Mouse (Mus musculus) intestine, embryonic 16.5 days (tissue): ENCODE data around the gene Tk1. TPM values are rescaled to one million over a fixed set of nuclear protein-coding genes. Genes with fewer than 3 reads are reported as not detected.
"Not testable (repeated sequence)": the region's sequence is repeated elsewhere in the genome, so short reads cannot be mapped to it uniquely, and the experiment has no call there.

Experiments used
- ATAC-seq: fragments of 200-750 bp; cut with Nextera tagmentation; 2 replicates; pipeline ENCODE4 v1.8.0; 2017; ENCODE audit warnings: moderate TSS enrichment, moderate library complexity
- H3K27ac ChIP-seq: fragments of 300-500 bp; sonication (generic); 2 replicates; pipeline ENCODE4 v1.5.1; 2014; ENCODE audit warnings: mild to moderate bottlenecking, low read length
- H3K27me3 ChIP-seq: fragments of 300-500 bp; sonication (generic); replicated peaks from 2 replicates; pipeline ENCODE4 v1.6.1; 2014; ENCODE audit warnings: low read length, control low read depth, mixed read lengths; ENCODE audit not compliant: control insufficient read depth, insufficient read depth
- H3K36me3 ChIP-seq: fragments of 300-500 bp; sonication (generic); 2 replicates; pipeline ENCODE4 v1.6.1; 2014; ENCODE audit warnings: low read length, control low read depth; ENCODE audit not compliant: control insufficient read depth, insufficient read depth
- H3K4me1 ChIP-seq: fragments of 300-500 bp; sonication (generic); 2 replicates; pipeline ENCODE4 v1.6.1; 2014; ENCODE audit warnings: low read length, control low read depth, mixed read lengths; ENCODE audit not compliant: control insufficient read depth, insufficient read depth
- H3K4me2 ChIP-seq: fragments of 300-500 bp; sonication (generic); 2 replicates; pipeline ENCODE4 v1.6.1; 2014; ENCODE audit warnings: low read depth, low read length, control low read depth
- H3K4me3 ChIP-seq: fragments of 300-500 bp; sonication (generic); 2 replicates; pipeline ENCODE4 v1.5.1; 2014; ENCODE audit warnings: mild to moderate bottlenecking, low read length
- H3K9ac ChIP-seq: fragments of 300-500 bp; sonication (generic); 2 replicates; pipeline ENCODE4 v1.6.1; 2014; ENCODE audit warnings: low read depth, low read length
- H3K9me3 ChIP-seq: fragments of 300-500 bp; sonication (generic); 2 replicates; pipeline ENCODE4 v1.6.1; 2016; ENCODE audit warnings: low read length, control low read depth; ENCODE audit not compliant: control insufficient read depth
- WGBS: fragments of 180-500 bp; shearing (Covaris S2); extraction: QIAGEN DNeasy Blood & Tissue Kit; methylation state at CpG from one replicate; pipeline ENCODE4 v1.1.7; 2014; 5-methylcytosine and 5-hydroxymethylcytosine counted together
- polyA plus RNA-seq: library from polyadenylated mRNA; unstranded; fragments of >200 nt; fragmentation: Nextera tagmentation; extraction: Ambion mirVana; gene quantifications from 2 replicates; pipeline ENCODE4 v1.2.1, GENCODE M21; 2015

The Tk1 gene
- polyA plus RNA-seq, 1 experiment from 2014 or later = 147 TPM

DNA sequence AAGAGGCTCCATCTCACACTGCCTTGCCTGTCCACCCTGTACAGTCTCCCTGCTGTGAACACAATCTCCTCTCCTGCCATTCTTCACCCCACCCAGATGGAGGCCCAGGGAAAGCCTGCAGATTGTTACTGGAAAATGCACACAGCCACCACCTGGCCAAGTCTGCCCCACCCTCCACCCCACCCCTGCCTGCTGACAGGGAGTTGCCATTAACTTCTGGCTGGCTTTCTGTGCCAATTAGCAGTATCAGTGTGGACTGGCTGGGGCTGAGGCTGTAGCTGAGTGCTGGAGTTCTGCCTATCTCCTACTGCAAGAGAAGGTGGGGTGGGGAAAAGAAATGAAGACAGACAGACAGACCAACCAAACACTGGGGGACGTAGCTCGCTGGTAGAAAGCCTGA is 12.7 kb upstream of the Tk1 start:
- H3K9me3 ChIP-seq = no peaks in the 10 kb centered on the region
- peak; percentile 91 for ATAC-seq
- no peaks in the 10 kb centered on the region for H3K36me3 ChIP-seq
- no peak overlapping the region for H3K4me3 ChIP-seq
- no peak overlapping the region for H3K4me2 ChIP-seq
- H3K9ac ChIP-seq = no peak overlapping the region
- H3K27ac ChIP-seq = peak overlapping the region; percentile 80
- no peaks in the 10 kb centered on the region for H3K27me3 ChIP-seq
- WGBS = 43% methylated on average over 2 of the region's 2 CpGs
- peaks cover 22% of the 10 kb centered on the region for H3K4me1 ChIP-seq

DNA sequence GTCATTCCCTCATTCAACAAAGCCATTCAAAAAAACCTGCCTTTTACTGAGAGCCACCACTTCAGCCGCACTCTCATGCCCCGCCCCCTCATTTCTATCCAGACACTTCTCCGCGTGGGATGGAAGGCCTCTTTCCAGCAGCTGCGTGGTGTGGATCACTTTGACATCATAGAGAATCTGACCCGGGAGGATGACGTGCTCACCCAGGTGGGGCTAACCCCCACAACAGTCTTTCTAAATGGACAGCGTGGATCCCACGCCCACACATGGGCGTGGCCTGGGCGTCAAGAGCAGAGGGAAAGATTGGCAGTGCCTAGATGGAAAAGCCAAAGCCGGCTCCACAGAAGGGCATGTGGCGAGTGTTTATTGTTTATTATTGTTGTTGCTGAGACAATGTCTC is 10.4 kb upstream of the Tk1 start:
- H3K36me3 ChIP-seq = no peaks in the 10 kb centered on the region
- no peaks in the 10 kb centered on the region for H3K9me3 ChIP-seq
- peak overlapping the region; percentile 23 for H3K4me2 ChIP-seq
- H3K9ac ChIP-seq = no peak overlapping the region
- WGBS = 26% methylated on average over 13 of the region's 13 CpGs
- H3K27me3 ChIP-seq = no peaks in the 10 kb centered on the region
- H3K4me1 ChIP-seq = peaks cover 30% of the 10 kb centered on the region
- H3K27ac ChIP-seq = no peak overlapping the region
- no peak overlapping the region for H3K4me3 ChIP-seq
- no peak for ATAC-seq

- H3K9me3 ChIP-seq = no peaks in the 10 kb centered on the region
- 66% methylated on average over 8 of the region's 8 CpGs for WGBS
- H3K4me2 ChIP-seq = no peak overlapping the region
- H3K36me3 ChIP-seq = no peaks in the 10 kb centered on the region
- H3K9ac ChIP-seq = no peak overlapping the region
- peak; percentile 45 for ATAC-seq
- H3K27me3 ChIP-seq = no peaks in the 10 kb centered on the region
- no peak overlapping the region for H3K4me3 ChIP-seq
- H3K27ac ChIP-seq = peak overlapping the region; percentile 84
- peaks cover 48% of the 10 kb centered on the region for H3K4me1 ChIP-seq
Measured at GRCm38 (mm10) chr11:117834086-117834485, 8.2 kb upstream of the Tk1 start.

GRCm38 (mm10) chr11:117833509-117833908 is 7.6 kb upstream of the Tk1 start:
- not testable (repeated sequence) for H3K9me3 ChIP-seq, H3K4me3 ChIP-seq, H3K4me2 ChIP-seq, H3K27me3 ChIP-seq, H3K9ac ChIP-seq, ATAC-seq, H3K36me3 ChIP-seq
- H3K4me1 ChIP-seq = peaks cover 54% of the 10 kb centered on the region
- H3K27ac ChIP-seq = peak overlapping the region; percentile 84
- WGBS = 92% methylated on average over 4 of the region's 6 CpGs

GRCm38 (mm10) chr11:117832086-117832969 is 6.4 kb upstream of the Tk1 start:
- H3K27ac ChIP-seq = peak overlapping the region; percentile 62
- H3K36me3 ChIP-seq = no peaks in the 10 kb centered on the region
- peak overlapping the region; percentile 59 for H3K4me2 ChIP-seq
- no peaks in the 10 kb centered on the region for H3K27me3 ChIP-seq
- peaks cover 60% of the 10 kb centered on the region for H3K4me1 ChIP-seq
- H3K9ac ChIP-seq = peak overlapping the region; percentile 51
- H3K4me3 ChIP-seq = peak overlapping the region; percentile 36
- WGBS = 24% methylated on average over 28 of the region's 28 CpGs
- no peak for ATAC-seq
- H3K9me3 ChIP-seq = no peaks in the 10 kb centered on the region

DNA sequence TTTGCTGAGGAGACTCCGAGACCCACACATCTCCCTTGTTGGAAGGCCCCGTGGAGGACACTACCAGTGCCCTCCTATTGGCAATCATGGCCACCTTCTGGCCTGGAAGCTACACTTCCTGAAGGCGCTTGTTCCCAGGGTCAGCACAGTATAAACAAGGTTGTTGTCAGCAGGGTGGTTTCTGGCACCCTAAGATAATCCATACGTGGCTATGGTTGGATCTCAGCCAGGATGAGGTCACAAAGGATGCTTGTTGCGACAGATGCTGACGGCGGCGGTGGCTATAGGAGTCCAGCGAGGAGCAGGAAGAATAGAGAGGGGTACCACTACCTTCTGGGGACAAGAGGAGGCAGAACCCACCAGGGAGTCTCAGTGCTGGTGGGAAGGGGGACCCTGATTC is 4.5 kb upstream of the Tk1 start:
- peaks cover 60% of the 10 kb centered on the region for H3K4me1 ChIP-seq
- no peak overlapping the region for H3K4me2 ChIP-seq
- no peak for ATAC-seq
- no peaks in the 10 kb centered on the region for H3K36me3 ChIP-seq
- H3K27ac ChIP-seq = peak overlapping the region; percentile 98
- no peaks in the 10 kb centered on the region for H3K9me3 ChIP-seq
- no peak overlapping the region for H3K4me3 ChIP-seq
- 0 out of 2 replicates have a peak overlapping the region, but pooled peaks have one; percentile 84 for H3K9ac ChIP-seq
- 56% methylated on average over 9 of the region's 9 CpGs for WGBS
- H3K27me3 ChIP-seq = no peaks in the 10 kb centered on the region

DNA sequence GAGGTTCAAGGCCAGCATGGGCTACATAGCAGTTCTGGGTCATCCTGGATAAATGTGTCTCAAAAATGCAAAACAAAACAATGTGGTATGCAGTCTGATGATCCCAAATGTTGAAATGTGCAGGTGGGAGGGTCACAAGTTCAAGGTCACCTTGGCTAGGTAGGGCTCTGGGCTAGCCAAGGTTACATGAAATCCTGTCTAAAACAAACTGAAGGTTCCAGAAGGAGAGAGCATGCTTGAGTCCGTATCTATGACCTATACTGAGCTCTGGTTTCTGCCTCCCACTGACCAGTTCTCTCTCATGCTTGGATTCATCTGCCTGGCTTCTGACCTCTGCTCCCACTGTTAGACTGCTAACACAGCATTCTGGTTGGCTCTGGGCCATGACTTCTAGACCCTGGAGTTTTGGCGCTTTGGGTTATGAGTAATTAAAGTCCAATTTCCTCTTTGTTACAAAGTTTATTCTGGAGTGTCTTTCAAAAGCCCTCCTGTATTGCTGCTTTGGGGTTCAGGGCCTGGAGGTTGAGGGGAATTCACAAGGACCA is 3.9 kb upstream of the Tk1 start:
- H3K36me3 ChIP-seq = no peaks in the 10 kb centered on the region
- H3K4me2 ChIP-seq = peak overlapping the region; percentile 17; the same call in 1 of the 2 replicates
- peak overlapping the region; percentile 98 for H3K27ac ChIP-seq
- H3K27me3 ChIP-seq = no peaks in the 10 kb centered on the region
- H3K9me3 ChIP-seq = no peaks in the 10 kb centered on the region
- peaks cover 54% of the 10 kb centered on the region for H3K4me1 ChIP-seq
- 53% methylated on average over 2 of the region's 2 CpGs for WGBS
- no peak overlapping the region for H3K4me3 ChIP-seq
- H3K9ac ChIP-seq = peak overlapping the region; percentile 84
- no peak for ATAC-seq

DNA sequence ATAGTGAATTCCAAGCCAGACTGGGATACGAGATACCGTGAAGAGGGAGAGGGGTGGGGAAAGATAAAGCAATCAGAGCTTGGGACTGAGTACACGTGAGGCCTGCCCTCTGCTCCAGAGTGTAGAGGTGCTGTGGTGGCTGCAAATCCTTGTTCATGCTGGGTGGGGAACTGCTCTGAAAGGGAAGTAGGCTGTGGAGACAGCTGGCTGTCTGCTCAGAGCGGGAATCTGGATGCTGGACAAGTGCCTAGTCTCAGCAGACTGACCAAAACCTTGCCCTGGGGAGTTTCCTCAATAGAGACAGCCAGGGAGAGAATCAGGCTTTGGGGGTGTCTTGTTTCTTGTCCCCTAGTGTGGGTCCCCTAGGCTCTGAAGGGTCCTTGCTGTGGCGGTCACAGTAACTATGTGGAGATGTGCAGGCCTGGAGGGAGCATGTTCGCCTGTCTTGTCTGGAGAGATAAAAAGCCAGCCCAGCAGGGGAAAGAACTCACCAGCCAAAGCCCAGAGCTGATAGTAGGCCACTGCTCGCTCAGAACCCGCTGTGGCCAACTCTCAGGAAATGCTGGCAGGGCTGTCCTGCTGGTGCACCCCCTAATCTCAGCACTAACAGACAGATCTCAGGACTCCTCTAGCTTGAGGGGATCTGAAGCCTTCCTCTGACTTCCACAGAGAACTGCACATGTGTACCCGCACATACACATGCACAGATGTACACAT is 3.2 kb upstream of the Tk1 start:
- ATAC-seq = peak; percentile 59
- Histone ChIP-seq H3K4me3 (no peak overlapping the region), H3K4me1 (peaks cover 57% of the 10 kb centered on the region), H3K27me3 (no peaks in the 10 kb centered on the region), H3K27ac (peak overlapping the region; percentile 98), H3K4me2 (peak overlapping the region; percentile 17; the same call in 1 of the 2 replicates), H3K9ac (peak overlapping the region; percentile 84), H3K36me3 (no peaks in the 10 kb centered on the region), H3K9me3 (no peaks in the 10 kb centered on the region)
- WGBS = 45% methylated on average over 9 of the region's 9 CpGs
